Mouse (Mus musculus): Measurements from ENCODE around the gene Gm47841. TPM values are rescaled to one million over a fixed set of nuclear protein-coding genes. Genes with fewer than 3 reads are reported as not detected.

Gene Gm47841
- polyA plus RNA-seq, 1 experiment: not detected

- Histone ChIP-seq H3K4me3 (ENCODE audit: insufficient read depth, poor library complexity, severe bottlenecking) (no peak overlapping the region), H3K79me3 (ENCODE audit: low read depth) (no peaks in the 10 kb centered on the region), H3ac (ENCODE audit: control insufficient read depth, insufficient read length, low read depth) (no peak overlapping the region), H3K27me3 (ENCODE audit: control insufficient read depth, insufficient read depth, insufficient read length) (peaks cover 69% of the 10 kb centered on the region), H3K79me2 (ENCODE audit: control insufficient read depth, insufficient read depth) (no peaks in the 10 kb centered on the region), H3K36me3 (ENCODE audit: control insufficient read depth, insufficient read depth) (no peaks in the 10 kb centered on the region)
- TF ChIP-seq CTCF (IDR thresholded peaks at IDR 0.05; ENCODE audit: control insufficient read depth, insufficient read depth, insufficient read length) (no peak), MYOD1 (IDR thresholded peaks at IDR 0.05; ENCODE audit: control insufficient read depth, insufficient read length, low read depth) (no peak), FOSL1 (IDR thresholded peaks at IDR 0.05; ENCODE audit: insufficient read depth, low read length, poor library complexity, severe bottlenecking) (no peak), CEBPB (IDR thresholded peaks at IDR 0.05; ENCODE audit: low read depth) (no peak), MYOG (IDR thresholded peaks at IDR 0.05; ENCODE audit: control insufficient read depth, extremely low read depth, insufficient read length) (no peak), MAX (IDR thresholded peaks at IDR 0.05) (no peak)
Observed at GRCm38 (mm10) chr15:101066364-101066847, 19.2 kb upstream of the Gm47841 start.

GRCm38 (mm10) chr15:101065069-101065468 lies 17.9 kb upstream of the Gm47841 start:
- Histone ChIP-seq H3K79me3 (ENCODE audit: low read depth) (no peaks in the 10 kb centered on the region), H3K27me3 (ENCODE audit: control insufficient read depth, insufficient read depth, insufficient read length) (peaks cover 63% of the 10 kb centered on the region), H3K36me3 (ENCODE audit: control insufficient read depth, insufficient read depth) (no peaks in the 10 kb centered on the region), H3K4me3 (ENCODE audit: insufficient read depth, poor library complexity, severe bottlenecking) (no peak overlapping the region), H3K79me2 (ENCODE audit: control insufficient read depth, insufficient read depth) (no peaks in the 10 kb centered on the region), H3ac (ENCODE audit: control insufficient read depth, insufficient read length, low read depth) (no peak overlapping the region)
- no peak for TF ChIP-seq MAX (IDR thresholded peaks at IDR 0.05)
- no peak for TF ChIP-seq USF1 (IDR thresholded peaks at IDR 0.05; ENCODE audit: low read depth)
- no peak for TF ChIP-seq CTCF (IDR thresholded peaks at IDR 0.05; ENCODE audit: control insufficient read depth, insufficient read depth, insufficient read length)
- TF ChIP-seq CEBPB (IDR thresholded peaks at IDR 0.05; ENCODE audit: low read depth): no peak
- no peak for TF ChIP-seq FOSL1 (IDR thresholded peaks at IDR 0.05; ENCODE audit: insufficient read depth, low read length, poor library complexity, severe bottlenecking)
- TF ChIP-seq MYOD1 (IDR thresholded peaks at IDR 0.05; ENCODE audit: control insufficient read depth, insufficient read length, low read depth): no peak
- TF ChIP-seq MYOG (IDR thresholded peaks at IDR 0.05; ENCODE audit: control insufficient read depth, extremely low read depth, insufficient read length): no peak

- peaks cover 63% of the 10 kb centered on the region for H3K27me3 ChIP-seq (ENCODE audit: control insufficient read depth, insufficient read depth, insufficient read length)
- H3ac ChIP-seq (ENCODE audit: control insufficient read depth, insufficient read length, low read depth): no peak overlapping the region
- TF ChIP-seq CEBPB (IDR thresholded peaks at IDR 0.05; ENCODE audit: low read depth): no peak
- TF ChIP-seq FOSL1 (IDR thresholded peaks at IDR 0.05; ENCODE audit: insufficient read depth, low read length, poor library complexity, severe bottlenecking): no peak
- no peak for TF ChIP-seq USF1 (IDR thresholded peaks at IDR 0.05; ENCODE audit: low read depth)
- TF ChIP-seq CTCF (IDR thresholded peaks at IDR 0.05; ENCODE audit: control insufficient read depth, insufficient read depth, insufficient read length): no peak
- TF ChIP-seq MYOG (IDR thresholded peaks at IDR 0.05; ENCODE audit: control insufficient read depth, extremely low read depth, insufficient read length): no peak
- no peak for TF ChIP-seq MYOD1 (IDR thresholded peaks at IDR 0.05; ENCODE audit: control insufficient read depth, insufficient read length, low read depth)
- TF ChIP-seq MAX (IDR thresholded peaks at IDR 0.05): no peak
- H3K4me3 ChIP-seq (ENCODE audit: insufficient read depth, poor library complexity, severe bottlenecking): no peak overlapping the region
- no peaks in the 10 kb centered on the region for H3K79me3 ChIP-seq (ENCODE audit: low read depth)
- no peaks in the 10 kb centered on the region for H3K36me3 ChIP-seq (ENCODE audit: control insufficient read depth, insufficient read depth)
- no peaks in the 10 kb centered on the region for H3K79me2 ChIP-seq (ENCODE audit: control insufficient read depth, insufficient read depth)
Observed at GRCm38 (mm10) chr15:101060280-101060852, 13.2 kb upstream of the Gm47841 start.

- H3K36me3 ChIP-seq (ENCODE audit: control insufficient read depth, insufficient read depth): no peaks in the 10 kb centered on the region
- peaks cover 59% of the 10 kb centered on the region for H3K27me3 ChIP-seq (ENCODE audit: control insufficient read depth, insufficient read depth, insufficient read length)
- H3ac ChIP-seq (ENCODE audit: control insufficient read depth, insufficient read length, low read depth): no peak overlapping the region
- no peak for TF ChIP-seq USF1 (IDR thresholded peaks at IDR 0.05; ENCODE audit: low read depth)
- no peaks in the 10 kb centered on the region for H3K79me2 ChIP-seq (ENCODE audit: control insufficient read depth, insufficient read depth)
- H3K79me3 ChIP-seq (ENCODE audit: low read depth): no peaks in the 10 kb centered on the region
- no peak overlapping the region for H3K4me3 ChIP-seq (ENCODE audit: insufficient read depth, poor library complexity, severe bottlenecking)
Observed at GRCm38 (mm10) chr15:101059570-101060279, 12.5 kb upstream of the Gm47841 start.

- Histone ChIP-seq H3K27me3 (ENCODE audit: control insufficient read depth, insufficient read depth, insufficient read length) (peaks cover 34% of the 10 kb centered on the region), H3K36me3 (ENCODE audit: control insufficient read depth, insufficient read depth) (no peaks in the 10 kb centered on the region), H3K4me3 (ENCODE audit: insufficient read depth, poor library complexity, severe bottlenecking) (no peak overlapping the region), H3K79me2 (ENCODE audit: control insufficient read depth, insufficient read depth) (no peaks in the 10 kb centered on the region), H3ac (ENCODE audit: control insufficient read depth, insufficient read length, low read depth) (no peak overlapping the region), H3K79me3 (ENCODE audit: low read depth) (no peaks in the 10 kb centered on the region)
- TF ChIP-seq MYOG (IDR thresholded peaks at IDR 0.05; ENCODE audit: control insufficient read depth, extremely low read depth, insufficient read length): no peak
- TF ChIP-seq MAX (IDR thresholded peaks at IDR 0.05): no peak
- no peak for TF ChIP-seq CTCF (IDR thresholded peaks at IDR 0.05; ENCODE audit: control insufficient read depth, insufficient read depth, insufficient read length)
- TF ChIP-seq FOSL1 (IDR thresholded peaks at IDR 0.05; ENCODE audit: insufficient read depth, low read length, poor library complexity, severe bottlenecking): no peak
- no peak for TF ChIP-seq USF1 (IDR thresholded peaks at IDR 0.05; ENCODE audit: low read depth)
- no peak for TF ChIP-seq CEBPB (IDR thresholded peaks at IDR 0.05; ENCODE audit: low read depth)
- no peak for TF ChIP-seq MYOD1 (IDR thresholded peaks at IDR 0.05; ENCODE audit: control insufficient read depth, insufficient read length, low read depth)
Observed at GRCm38 (mm10) chr15:101056225-101056624, 9.0 kb upstream of the Gm47841 start.

All from C2C12 (cell line).